Mouse (Mus musculus): Measurements from ENCODE around the gene Iqch.

DNA sequence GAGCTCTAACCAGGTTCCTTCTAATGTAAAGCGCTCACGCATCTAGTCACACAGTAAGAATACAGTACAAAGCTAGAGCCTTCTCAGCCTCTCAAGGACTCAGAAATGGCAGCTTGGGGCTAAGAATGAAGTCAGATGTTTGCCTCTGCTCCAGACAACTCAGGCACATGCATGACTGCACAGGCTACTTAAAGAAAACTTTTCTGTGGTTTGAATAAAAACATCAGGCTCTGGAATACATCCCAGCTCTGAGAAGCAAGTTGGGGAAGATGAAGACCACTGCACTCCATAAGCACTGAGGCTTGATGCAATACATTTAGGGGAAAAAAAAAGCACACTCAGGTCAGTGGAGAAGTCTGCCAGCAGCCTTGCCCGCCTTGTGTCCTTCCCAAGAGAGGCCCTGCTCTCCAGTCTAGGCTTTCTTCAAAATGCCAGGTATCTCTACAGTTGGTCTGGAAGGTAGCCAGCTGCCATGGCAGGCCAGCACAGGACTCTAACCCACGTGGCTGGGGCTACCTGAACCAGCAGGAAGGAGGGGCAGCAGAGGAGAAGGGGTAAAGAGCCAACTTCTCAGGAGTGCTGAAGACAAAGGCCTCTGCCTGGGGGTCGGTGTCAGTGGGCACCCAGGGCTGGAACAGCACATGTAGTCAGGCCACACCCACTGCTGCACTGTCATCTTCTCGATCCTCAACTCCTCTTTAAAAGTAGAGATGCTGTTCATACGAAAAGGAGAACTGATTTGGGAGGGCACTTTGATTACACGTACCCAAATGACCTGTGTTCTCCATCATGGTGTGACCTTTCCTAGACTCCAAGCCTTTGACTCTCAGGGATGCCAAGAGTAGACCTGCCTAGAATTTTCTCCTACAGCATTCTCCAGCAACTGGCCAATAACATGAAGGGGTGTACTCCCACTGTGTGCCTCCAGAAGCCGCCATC is 45.6 kb upstream of the Iqch start:
- no peak for TF ChIP-seq CTCF (IDR thresholded peaks at IDR 0.05; ENCODE audit: insufficient read depth, low read length)
- TF ChIP-seq POLR2A (IDR thresholded peaks at IDR 0.05; ENCODE audit: borderline replicate concordance, extremely low read depth, low read depth, low read length) = no peak

Data from lung, adult 2 months (tissue).